Mouse (Mus musculus) kidney, adult 2 months (tissue): ENCODE data around the gene C1qtnf12. TPM values are rescaled to one million over a fixed set of nuclear protein-coding genes. Genes with fewer than 3 reads are reported as not detected.

ENCODE experiments used
- DNase-seq: peaks from one replicate; pipeline ENCODE4 v3.0.0; 2021
- H3K27ac ChIP-seq: fragments of 200-500 bp; 2 replicates; pipeline ENCODE4 v1.5.1; 2012; ENCODE audit warnings: low read depth, low read length, control low read depth, inconsistent platforms; ENCODE audit not compliant: insufficient read depth
- H3K27me3 ChIP-seq: fragments of 200-500 bp; replicated peaks from 2 replicates; pipeline ENCODE4 v1.6.1; 2012; ENCODE audit warnings: mild to moderate bottlenecking, moderate library complexity, low read length, inconsistent platforms; ENCODE audit not compliant: control insufficient read depth, insufficient read depth
- H3K36me3 ChIP-seq: fragments of 200-500 bp; 2 replicates; pipeline ENCODE4 v1.6.1; 2012; ENCODE audit warnings: mild to moderate bottlenecking, moderate library complexity, low read length, inconsistent platforms; ENCODE audit not compliant: control insufficient read depth, insufficient read depth
- H3K4me1 ChIP-seq: fragments of 200-500 bp; 2 replicates; pipeline ENCODE4 v1.6.1; 2011; ENCODE audit warnings: low read length; ENCODE audit not compliant: control insufficient read depth, insufficient read depth
- H3K4me3 ChIP-seq: fragments of 200-500 bp; 2 replicates; pipeline ENCODE4 v1.5.1; 2011; ENCODE audit warnings: mild to moderate bottlenecking, low read depth, low read length, control low read depth; ENCODE audit not compliant: insufficient read depth
- CTCF ChIP-seq: fragments of 200-500 bp; conservative IDR thresholded peaks from 2 replicates; pipeline ENCODE4 v1.5.1; 2011; ENCODE audit warnings: low read depth, mild to moderate bottlenecking, control low read depth, low read length, moderate library complexity, mixed read lengths; ENCODE audit not compliant: insufficient read depth, insufficient read length
- POLR2A ChIP-seq: fragments of 200-500 bp; IDR thresholded peaks from one replicate; pipeline ENCODE4 v1.6.1; 2011; ENCODE audit warnings: low read depth, low read length, control low read depth
- WGBS: fragments of 180-500 bp; shearing (Covaris S2); methylation state at CpG from one replicate; pipeline ENCODE4 v1.1.7; 2018; 5-methylcytosine and 5-hydroxymethylcytosine counted together
- polyA plus RNA-seq: library from polyadenylated mRNA; depleted of rRNA; stranded (reverse); fragments of >200 nt; gene quantifications from 2 replicates; pipeline ENCODE4 v1.2.3, GENCODE M21; 2012; rRNA removed

Gene C1qtnf12
- 104 and 107 TPM in 2 replicates for polyA plus RNA-seq

DNA sequence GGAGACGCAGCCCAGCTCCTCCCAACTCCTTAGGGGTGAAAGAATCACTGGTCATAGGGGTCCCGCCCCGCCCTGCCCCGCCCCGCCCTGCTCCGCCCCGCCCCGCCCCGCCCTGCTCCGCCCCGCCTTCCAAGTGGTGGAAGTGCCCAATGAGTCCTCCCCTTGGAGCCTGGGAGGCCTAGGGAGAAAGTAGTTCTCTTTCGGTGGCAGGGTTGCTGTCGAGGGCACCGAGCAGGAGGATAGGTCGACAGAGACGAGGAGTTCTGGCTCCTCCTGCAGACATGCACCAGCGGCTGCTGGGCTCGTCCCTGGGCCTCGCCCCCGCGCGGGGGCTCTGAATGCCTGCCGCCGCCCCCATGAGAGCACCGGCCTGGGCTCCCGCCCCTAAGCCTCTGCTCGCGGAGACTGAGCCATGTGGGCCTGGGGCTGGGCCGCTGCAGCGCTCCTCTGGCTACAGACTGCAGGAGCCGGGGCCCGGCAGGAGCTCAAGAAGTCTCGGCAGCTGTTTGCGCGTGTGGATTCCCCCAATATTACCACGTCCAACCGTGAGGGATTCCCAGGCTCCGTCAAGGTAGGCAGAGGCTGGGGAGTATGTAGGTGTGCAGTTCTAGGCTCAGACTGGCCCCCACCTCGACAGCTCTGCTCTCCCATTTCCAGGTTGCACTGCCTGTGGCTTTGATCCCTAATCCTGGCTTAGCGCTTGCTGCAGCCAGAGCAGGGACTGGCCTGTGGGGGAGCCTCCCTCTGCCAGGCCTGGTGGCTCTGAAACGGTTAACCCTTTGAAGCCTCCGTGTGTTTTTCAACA, at the start of gene C1qtnf12:
TSS of gene C1qtnf12 (plus strand) at position 152 of the 805 bp plus-strand sequence.
- 1% methylated on average over 39 of the region's 42 CpGs for WGBS
- no peaks in the 10 kb centered on the region for H3K27me3 ChIP-seq
- peak; percentile 82 for DNase-seq
- TF ChIP-seq POLR2A (no peak), CTCF (no peak)
- H3K4me3 ChIP-seq: peak within 1 kb of the TSS; percentile 61
- no peaks in the 10 kb centered on the region; the same call in 1 of the 2 replicates for H3K36me3 ChIP-seq
- 0 out of 2 replicates have a peak, but pooled peaks cover 4% of the 10 kb centered on the region for H3K4me1 ChIP-seq
- peak within 1 kb of the TSS; percentile 41 for H3K27ac ChIP-seq

DNA sequence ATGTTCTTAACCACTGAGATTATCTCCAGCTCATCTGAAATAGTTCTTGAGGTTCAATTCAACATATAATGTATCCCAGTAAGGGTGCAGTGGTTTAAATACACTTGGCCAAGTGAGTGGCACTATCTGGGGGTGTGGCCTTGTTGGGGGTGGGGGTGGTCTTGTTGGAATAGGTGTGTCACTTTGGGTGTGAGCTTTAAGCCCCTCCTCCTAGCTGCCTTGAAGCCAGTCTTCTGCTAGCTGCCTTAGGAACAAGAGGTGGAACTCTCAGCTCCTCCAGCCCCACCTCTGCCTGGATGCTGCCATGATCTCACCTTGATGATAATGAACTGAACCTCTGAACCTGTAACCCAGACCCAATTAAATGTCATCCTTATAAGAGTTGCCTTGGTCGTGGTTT, 30.1 kb upstream of the C1qtnf12 start:
- TF ChIP-seq CTCF: no peak
- no peak for TF ChIP-seq POLR2A
- Histone ChIP-seq H3K4me1 (no peaks in the 10 kb centered on the region), H3K4me3 (no peak overlapping the region), H3K27ac (no peak overlapping the region), H3K27me3 (no peaks in the 10 kb centered on the region), H3K36me3 (no peaks in the 10 kb centered on the region)
- WGBS: 51% methylated on average over 1 of the region's 1 CpGs
- DNase-seq: no peak

DNA sequence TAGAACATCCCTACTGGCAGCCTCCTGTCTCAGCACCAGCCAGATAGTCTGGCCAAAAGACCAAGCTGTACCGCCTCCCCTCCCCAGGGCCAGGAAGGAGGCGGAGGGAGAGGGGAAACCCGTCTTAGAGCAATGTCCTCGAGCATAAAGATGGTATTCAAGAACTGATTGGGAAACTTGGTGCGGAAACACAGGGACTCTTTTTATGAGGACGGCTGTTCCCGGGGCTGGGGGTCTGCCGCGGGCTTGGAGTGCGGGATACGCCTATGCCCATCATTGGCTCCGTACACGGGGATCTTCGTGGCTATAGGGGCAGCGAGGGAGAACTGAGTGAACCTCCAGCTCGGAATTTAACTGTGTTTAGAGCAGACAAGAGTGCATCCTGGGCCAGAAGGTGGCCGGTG, 19.1 kb upstream of the C1qtnf12 start:
- Histone ChIP-seq H3K36me3 (no peaks in the 10 kb centered on the region), H3K4me3 (peak overlapping the region; percentile 86), H3K4me1 (peaks cover 10% of the 10 kb centered on the region; the same call in 1 of the 2 replicates), H3K27me3 (no peaks in the 10 kb centered on the region), H3K27ac (peak overlapping the region; percentile 67)
- no peak for TF ChIP-seq CTCF
- no peak for TF ChIP-seq POLR2A
- DNase-seq: no peak
- WGBS: under 1% methylated on average over 17 of the region's 17 CpGs

DNA sequence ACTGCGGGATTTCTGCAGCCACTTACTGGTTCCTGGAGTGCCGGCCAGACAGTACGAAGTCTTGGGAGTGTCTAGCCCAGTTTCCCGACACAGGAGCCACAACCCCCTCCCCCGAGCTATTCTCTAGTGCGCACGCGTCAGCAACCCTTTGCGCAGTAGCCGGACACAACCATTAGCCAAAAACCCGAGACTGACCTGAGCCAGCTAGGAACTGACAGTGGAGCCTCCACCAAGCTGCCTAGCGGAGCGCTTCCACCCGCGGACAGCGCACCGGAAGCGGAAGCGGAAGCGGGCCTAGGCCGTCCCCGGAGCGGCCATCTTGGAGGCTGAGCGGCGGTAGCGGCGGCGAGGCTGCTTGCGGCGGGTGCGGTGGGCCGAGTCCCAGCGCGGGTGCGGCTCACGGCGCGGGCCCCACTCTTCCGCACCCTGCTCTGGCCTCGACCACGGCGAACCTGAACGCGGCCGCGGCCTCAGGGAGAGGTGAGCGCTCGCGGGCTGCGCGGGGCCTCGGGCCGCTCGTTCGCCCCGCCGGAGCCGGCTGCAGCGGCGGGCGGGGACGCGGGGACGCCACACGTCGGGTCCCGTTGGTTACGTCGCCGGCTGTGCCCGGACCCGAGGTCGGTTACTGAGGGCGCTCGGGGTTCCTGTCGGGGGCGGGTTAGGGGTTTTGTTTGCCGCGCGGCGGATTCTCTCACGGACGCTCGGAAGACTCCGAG, 18.4 kb upstream of the C1qtnf12 start, which contains the start of gene Ube2j2:
TSS of gene Ube2j2 (plus strand) at position 298 of the 716 bp plus-strand sequence.
- Histone ChIP-seq H3K27me3 (no peaks in the 10 kb centered on the region), H3K4me1 (peaks cover 10% of the 10 kb centered on the region; the same call in 1 of the 2 replicates), H3K36me3 (no peaks in the 10 kb centered on the region), H3K4me3 (peak within 1 kb of the TSS; percentile 86), H3K27ac (peak within 1 kb of the TSS; percentile 67)
- WGBS: under 1% methylated on average over 84 of the region's 85 CpGs
- peak; percentile 98 for DNase-seq
- peak; percentile 52 for TF ChIP-seq POLR2A
- 0 out of 2 replicates have a peak, but pooled peaks have one; percentile 2 for TF ChIP-seq CTCF

DNA sequence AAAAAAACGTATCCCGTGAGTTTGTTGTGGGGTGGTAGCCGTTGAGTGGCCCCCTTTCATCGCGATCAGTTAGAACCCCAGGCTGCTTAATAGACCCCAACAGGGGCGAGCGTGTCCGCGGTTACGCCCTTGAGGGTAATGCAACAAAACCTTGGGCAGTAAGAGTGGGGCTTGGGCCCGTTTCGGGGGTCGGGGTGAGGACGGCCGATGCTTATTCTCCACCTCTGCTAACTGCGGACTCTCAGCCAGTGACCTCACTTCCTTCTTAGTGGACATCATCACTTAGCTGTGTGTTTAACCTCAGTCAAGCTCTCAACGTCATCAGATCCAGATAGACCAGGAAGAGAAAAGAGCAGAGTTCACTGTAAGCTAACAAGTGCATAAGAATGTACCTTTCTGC, 17.8 kb upstream of the C1qtnf12 start:
- no peak for TF ChIP-seq CTCF
- no peak for TF ChIP-seq POLR2A
- Histone ChIP-seq H3K27ac (0 out of 2 replicates have a peak overlapping the region, but pooled peaks have one; percentile 4), H3K36me3 (peaks cover under 1% of the 10 kb centered on the region), H3K4me3 (peak overlapping the region; percentile 86), H3K4me1 (peaks cover 10% of the 10 kb centered on the region; the same call in 1 of the 2 replicates), H3K27me3 (no peaks in the 10 kb centered on the region)
- WGBS: under 1% methylated on average over 17 of the region's 17 CpGs
- peak; percentile 33 for DNase-seq

DNA sequence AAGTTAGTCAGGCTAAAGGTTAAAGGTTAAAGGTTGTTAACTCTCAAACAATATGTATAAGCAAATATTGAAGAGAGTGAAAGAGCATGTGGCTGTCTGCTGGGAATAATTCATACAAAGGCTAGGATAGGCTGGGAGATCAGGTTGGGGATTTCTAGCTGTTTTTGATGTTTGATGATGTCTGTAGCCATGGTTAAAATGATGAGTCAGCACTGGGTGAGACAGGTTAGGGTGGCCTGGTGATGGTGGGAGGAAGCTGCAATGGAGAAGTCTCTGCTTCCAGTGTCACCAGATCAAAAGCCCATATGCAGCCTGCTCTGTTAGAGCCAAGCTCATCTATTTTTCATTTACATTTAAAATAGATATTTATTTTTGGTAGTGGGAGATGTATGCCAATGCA, 15.0 kb upstream of the C1qtnf12 start:
- Histone ChIP-seq H3K4me1 (peaks cover 10% of the 10 kb centered on the region; the same call in 1 of the 2 replicates), H3K27ac (no peak overlapping the region), H3K27me3 (no peaks in the 10 kb centered on the region), H3K4me3 (no peak overlapping the region), H3K36me3 (peaks cover 8% of the 10 kb centered on the region)
- no peak for DNase-seq
- no peak for TF ChIP-seq POLR2A
- no peak for TF ChIP-seq CTCF

DNA sequence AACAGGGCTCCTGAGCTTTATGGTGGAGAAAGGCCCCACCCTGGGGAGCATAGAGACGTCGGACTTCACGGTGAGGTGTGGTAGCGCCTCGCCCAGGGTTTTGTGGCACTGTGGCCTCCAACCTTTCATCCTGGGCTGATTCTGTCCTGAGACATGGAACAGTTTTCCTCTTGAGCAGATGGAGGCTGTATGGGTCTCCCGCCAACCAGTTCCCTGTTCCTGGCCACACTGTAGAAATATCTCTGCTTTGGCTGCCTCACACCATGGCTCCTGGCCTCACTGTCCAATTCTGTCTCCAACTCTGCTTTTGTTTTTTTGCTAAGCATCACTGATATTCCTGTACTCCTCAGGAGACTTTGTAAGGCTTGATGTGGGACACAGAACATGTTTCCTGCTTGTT, 6.6 kb upstream of the C1qtnf12 start:
- no peaks in the 10 kb centered on the region for H3K27me3 ChIP-seq
- no peak for DNase-seq
- WGBS: 91% methylated on average over 6 of the region's 6 CpGs
- no peak overlapping the region for H3K27ac ChIP-seq
- peaks cover 8% of the 10 kb centered on the region for H3K36me3 ChIP-seq
- H3K4me3 ChIP-seq: no peak overlapping the region
- no peaks in the 10 kb centered on the region for H3K4me1 ChIP-seq
- TF ChIP-seq POLR2A (no peak), CTCF (no peak)
